Mouse (Mus musculus): ENCODE results near the gene Stk38l.

- no peak for TF ChIP-seq CTCF (IDR thresholded peaks at IDR 0.05; ENCODE audit: borderline replicate concordance, extremely low read depth, insufficient read depth, insufficient read length)
- no peak for TF ChIP-seq POLR2A (IDR thresholded peaks at IDR 0.05; ENCODE audit: borderline replicate concordance, extremely low read depth, insufficient read depth, insufficient read length, poor library complexity, severe bottlenecking)
Measured at GRCm38 (mm10) chr6:146732676-146733075, 7.9 kb downstream of the Stk38l start.

Measured in brain, embryonic 14.5 days (tissue).